Mouse (Mus musculus): Measurements from ENCODE around the gene Atp6v0a1. TPM values are rescaled to one million over a fixed set of nuclear protein-coding genes. Genes with fewer than 3 reads are reported as not detected.
"Not testable (repeated sequence)": the region's sequence is repeated elsewhere in the genome, so short reads cannot be mapped to it uniquely, and the experiment has no call there.

The Atp6v0a1 gene
- polyA plus RNA-seq, 1 experiment from 2014 or later = 54.4 TPM

DNA sequence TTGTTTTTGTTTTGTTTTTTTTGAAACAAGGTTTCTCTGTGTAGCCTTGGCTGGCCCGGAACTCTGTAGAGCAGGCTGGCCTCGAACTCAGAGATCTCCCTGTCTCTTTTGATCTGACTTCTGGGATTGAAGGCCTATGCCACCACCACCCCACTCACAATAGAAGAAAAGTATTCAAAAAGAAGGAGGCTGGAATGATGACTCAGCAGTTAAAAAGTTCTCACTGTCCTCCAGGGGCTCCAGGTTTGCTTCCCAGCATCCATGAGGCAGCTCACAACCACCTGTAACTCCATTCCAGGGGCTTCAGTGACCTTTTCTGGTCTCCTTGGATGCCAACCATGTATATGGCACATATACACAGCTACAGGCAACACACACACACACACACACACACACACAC lies 10.4 kb upstream of the Atp6v0a1 start:
- no peak for ATAC-seq (replicated peaks; ENCODE audit: insufficient number of reproducible peaks, insufficient read depth, low FRiP score, low read depth)
- 81% methylated on average over 2 of the region's 2 CpGs for WGBS
- no peaks in the 10 kb centered on the region for H3K9me3 ChIP-seq (replicated peaks)
- H3K4me1 ChIP-seq (replicated peaks) = peaks cover 3% of the 10 kb centered on the region; the same call in 1 of the 2 replicates
- H3K36me3 ChIP-seq = no peaks in the 10 kb centered on the region
- H3K9ac ChIP-seq = no peak overlapping the region
- no peak overlapping the region for H3K27ac ChIP-seq
- no peak overlapping the region for H3K4me2 ChIP-seq
- H3K4me3 ChIP-seq = no peak overlapping the region
- H3K27me3 ChIP-seq = no peaks in the 10 kb centered on the region

DNA sequence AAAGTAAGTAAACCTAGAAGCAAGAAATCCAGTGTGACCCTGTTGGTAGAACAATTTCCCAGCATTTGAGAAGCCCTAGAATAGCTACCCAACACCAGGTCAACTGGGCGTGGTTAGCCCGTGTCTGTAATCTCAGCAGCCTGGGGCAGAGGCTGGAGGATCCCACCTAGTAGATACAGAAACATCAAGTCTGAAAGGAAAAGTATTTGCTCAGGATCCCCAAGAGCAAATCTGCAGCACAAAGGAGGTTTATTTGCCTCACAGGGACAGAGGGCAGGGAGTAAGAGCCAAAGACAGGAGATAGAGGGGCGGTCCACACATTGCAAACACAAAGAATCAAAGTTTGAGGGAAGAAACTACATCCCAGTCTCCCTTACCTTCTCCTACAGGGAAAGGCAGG lies 10.0 kb upstream of the Atp6v0a1 start:
- Histone ChIP-seq H3K27me3 (no peaks in the 10 kb centered on the region), H3K27ac (no peak overlapping the region), H3K9ac (no peak overlapping the region), H3K36me3 (no peaks in the 10 kb centered on the region), H3K9me3 (replicated peaks) (no peaks in the 10 kb centered on the region), H3K4me2 (no peak overlapping the region), H3K4me1 (replicated peaks) (peaks cover 3% of the 10 kb centered on the region; the same call in 1 of the 2 replicates), H3K4me3 (no peak overlapping the region)
- WGBS = 67% methylated on average over 3 of the region's 3 CpGs
- no peak for ATAC-seq (replicated peaks; ENCODE audit: insufficient number of reproducible peaks, insufficient read depth, low FRiP score, low read depth)

DNA sequence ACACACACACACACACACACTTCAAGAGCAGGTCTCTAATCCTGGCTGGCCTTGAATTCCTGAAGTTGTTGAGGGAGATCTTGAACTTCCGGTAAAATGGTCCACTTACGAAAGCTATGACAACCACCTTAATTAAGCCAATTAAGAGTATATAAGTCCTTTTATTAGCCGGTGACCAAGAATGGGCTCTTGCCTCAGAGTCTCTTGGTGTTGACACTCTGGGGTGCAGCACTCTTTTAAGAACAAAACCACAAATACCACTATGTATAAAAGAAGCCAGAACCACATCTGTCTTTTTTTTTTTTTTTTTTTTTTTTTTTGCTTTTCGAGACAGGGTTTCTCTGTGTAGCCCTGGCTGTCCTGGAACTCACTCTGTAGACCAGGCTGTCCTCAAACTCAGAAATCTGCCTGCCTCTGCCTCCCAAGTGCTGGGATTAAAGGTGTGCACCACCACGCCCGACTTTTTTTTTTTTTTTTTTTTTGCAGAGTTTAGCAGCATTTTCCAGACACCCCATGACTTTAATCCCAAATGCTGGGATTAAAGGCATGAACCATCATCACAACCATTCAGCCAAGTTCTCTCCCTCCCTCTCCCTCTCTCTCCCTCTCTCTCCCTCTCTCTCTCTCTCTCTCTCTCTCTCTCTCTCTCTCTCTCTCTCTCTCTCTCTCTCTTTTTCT lies 7.2 kb upstream of the Atp6v0a1 start:
- H3K4me1 ChIP-seq (replicated peaks); H3K36me3 ChIP-seq; H3K4me2 ChIP-seq; ATAC-seq (replicated peaks; ENCODE audit: insufficient number of reproducible peaks, insufficient read depth, low FRiP score, low read depth); H3K27me3 ChIP-seq; H3K9ac ChIP-seq; H3K27ac ChIP-seq; H3K4me3 ChIP-seq; H3K9me3 ChIP-seq (replicated peaks): not testable (repeated sequence)
- WGBS = 76% methylated on average over 6 of the region's 6 CpGs

DNA sequence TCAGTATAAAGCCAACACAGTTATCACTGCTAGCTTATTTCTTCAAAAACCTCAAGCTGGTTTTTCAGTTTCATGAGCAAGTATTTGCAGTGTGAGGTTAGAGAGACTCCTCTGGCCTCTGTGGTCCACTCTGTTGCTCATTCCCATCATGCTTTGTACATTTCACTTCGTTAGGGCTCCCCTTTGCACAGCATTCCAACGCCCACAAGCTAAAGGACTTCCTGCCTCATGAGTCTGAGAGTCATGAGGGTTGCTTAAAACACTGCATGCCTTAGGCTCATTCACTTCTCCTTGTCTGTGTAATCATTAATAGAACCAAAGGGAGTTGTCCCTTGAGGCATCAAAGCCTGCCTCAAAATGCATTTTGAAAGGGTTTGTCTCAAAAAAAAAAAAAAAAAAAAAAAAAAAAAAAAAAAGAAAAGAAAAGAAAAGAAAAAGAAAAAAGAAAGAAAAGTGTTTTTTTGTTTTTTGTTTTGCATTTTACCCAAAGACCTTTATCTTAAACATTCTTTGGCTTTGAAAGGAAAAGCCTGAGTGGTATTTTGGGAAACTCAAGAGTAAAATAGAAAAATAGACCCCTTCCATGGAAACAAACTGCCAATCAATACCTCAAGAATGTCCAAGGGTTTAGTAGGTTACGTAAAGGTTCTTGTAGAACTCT lies 6.1 kb upstream of the Atp6v0a1 start:
- H3K4me3 ChIP-seq = no peak overlapping the region
- H3K27me3 ChIP-seq = no peaks in the 10 kb centered on the region
- no peak overlapping the region for H3K27ac ChIP-seq
- no peak overlapping the region for H3K4me2 ChIP-seq
- H3K9me3 ChIP-seq (replicated peaks) = no peaks in the 10 kb centered on the region
- H3K9ac ChIP-seq = no peak overlapping the region
- H3K4me1 ChIP-seq (replicated peaks) = peaks cover 4% of the 10 kb centered on the region
- WGBS = 40% methylated on average over 3 of the region's 3 CpGs
- no peak for ATAC-seq (replicated peaks; ENCODE audit: insufficient number of reproducible peaks, insufficient read depth, low FRiP score, low read depth)
- no peaks in the 10 kb centered on the region for H3K36me3 ChIP-seq

DNA sequence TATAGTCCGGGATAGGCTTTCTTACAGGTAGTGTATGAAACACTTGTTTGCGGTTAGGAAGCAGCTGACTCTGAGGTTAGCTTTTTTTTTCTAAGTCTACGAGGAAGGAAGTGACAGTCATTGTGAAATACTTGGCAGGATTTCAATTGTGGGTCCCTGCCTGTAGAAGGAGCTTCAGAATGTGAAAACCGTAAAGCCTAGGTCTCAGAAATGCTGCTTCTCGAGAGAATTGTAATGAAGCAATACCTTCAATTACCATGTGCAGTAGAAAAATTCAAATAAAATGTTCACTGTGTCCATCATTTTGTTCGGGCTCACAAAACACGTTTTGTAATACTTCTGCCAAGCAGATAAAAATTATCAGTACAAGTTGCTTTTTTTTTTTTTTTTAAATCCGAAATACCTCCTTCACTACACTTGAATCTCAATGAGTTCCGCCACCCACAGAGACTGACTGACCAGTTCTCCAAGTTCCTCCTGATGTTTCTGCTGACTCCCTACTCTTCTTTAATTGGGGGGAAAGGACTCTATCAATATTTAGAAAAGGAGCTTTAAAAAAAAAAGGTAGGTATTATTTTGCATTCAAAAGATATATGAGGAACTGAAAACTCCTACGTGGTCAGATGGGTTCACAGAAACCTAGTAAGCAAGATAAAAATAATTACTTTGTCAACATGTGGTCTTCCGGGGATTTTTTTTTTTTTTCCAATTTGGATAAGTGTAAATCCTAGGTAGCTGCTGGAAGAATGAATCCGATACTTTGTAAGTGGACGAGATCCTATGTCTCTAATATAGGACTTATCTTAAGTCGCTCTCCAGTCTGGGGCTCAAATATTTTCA lies 826 bp upstream of the Atp6v0a1 start:
- H3K4me3 ChIP-seq = peak overlapping the region; percentile 65
- no peak for ATAC-seq (replicated peaks; ENCODE audit: insufficient number of reproducible peaks, insufficient read depth, low FRiP score, low read depth)

DNA sequence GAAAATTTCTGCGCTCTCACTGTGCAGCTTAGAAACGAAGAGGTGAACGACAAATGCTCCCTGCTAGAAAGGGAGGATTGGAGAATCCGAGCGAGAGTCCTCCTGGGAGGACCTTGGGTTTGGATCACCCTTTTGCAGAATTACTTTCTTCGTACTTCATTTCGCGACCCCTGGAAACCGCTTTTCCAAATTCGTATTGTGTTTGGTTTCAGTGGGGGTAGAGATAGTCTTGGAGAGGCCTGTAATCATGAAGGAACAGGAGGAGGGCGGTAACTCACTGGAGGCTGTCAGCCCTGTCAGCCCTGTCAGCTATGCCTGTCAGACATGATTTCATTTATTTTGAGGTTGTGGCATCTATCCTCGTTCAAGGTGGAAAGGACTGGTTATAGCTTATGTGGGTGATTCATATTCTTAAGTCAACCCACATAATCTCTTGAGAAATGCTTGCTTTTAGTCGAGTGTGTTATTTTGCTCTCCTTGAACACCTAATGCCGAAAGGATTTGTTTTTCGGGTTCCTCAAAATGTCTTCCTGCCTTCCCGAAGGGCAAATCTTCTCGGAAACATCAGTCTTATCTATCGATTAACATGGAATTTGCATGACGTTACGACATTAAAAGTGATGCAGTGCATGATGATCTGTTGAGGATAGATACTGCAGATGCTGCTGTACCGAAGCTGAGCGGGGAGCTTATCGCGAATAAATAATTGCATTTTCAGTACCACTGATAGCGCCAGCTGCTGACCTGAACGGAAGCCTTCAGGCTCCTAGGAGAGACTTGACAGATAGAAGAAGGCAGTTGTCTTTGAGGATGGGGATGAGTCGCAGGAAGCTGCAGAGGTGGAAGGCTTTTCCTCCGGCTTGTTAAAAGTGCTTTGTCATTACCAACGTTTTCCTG lies 884 bp downstream of the Atp6v0a1 start:
- Histone ChIP-seq H3K4me2 (peak overlapping the region; percentile 74), H3K36me3 (peaks cover 22% of the 10 kb centered on the region), H3K4me1 (replicated peaks) (peaks cover 17% of the 10 kb centered on the region), H3K9me3 (replicated peaks) (no peaks in the 10 kb centered on the region), H3K4me3 (peak overlapping the region; percentile 65), H3K27me3 (no peaks in the 10 kb centered on the region), H3K27ac (peak overlapping the region; percentile 85), H3K9ac (peak overlapping the region; percentile 84)
- no peak for ATAC-seq (replicated peaks; ENCODE audit: insufficient number of reproducible peaks, insufficient read depth, low FRiP score, low read depth)
- 3% methylated on average over 29 of the region's 29 CpGs for WGBS

More for the DNA sequence above, 826 bp upstream of the Atp6v0a1 start:
- Histone ChIP-seq H3K36me3 (peaks cover 8% of the 10 kb centered on the region), H3K9me3 (replicated peaks) (no peaks in the 10 kb centered on the region), H3K4me1 (replicated peaks) (peaks cover 17% of the 10 kb centered on the region), H3K27me3 (no peaks in the 10 kb centered on the region), H3K4me2 (peak overlapping the region; percentile 74), H3K27ac (peak overlapping the region; percentile 85), H3K9ac (peak overlapping the region; percentile 30; the same call in 1 of the 2 replicates)
- WGBS = 38% methylated on average over 14 of the region's 14 CpGs

DNA sequence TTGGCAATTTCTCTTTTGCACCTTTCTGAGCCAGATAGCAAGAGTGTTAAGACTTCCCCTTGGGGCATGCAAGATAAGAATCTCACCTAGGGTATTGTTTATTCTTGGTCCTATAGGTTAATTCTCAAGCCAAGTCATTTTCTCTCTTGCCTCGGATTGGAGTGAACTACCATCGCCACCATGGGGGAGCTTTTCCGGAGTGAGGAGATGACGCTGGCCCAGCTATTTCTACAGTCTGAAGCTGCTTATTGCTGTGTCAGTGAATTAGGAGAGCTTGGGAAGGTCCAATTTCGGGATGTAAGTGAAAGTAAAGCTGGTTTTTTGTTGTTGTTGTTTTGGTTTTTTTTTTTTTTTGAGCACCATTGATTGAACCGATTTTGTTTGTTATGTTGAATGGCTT lies 2.4 kb downstream of the Atp6v0a1 start:
- H3K9ac ChIP-seq = no peak overlapping the region

DNA sequence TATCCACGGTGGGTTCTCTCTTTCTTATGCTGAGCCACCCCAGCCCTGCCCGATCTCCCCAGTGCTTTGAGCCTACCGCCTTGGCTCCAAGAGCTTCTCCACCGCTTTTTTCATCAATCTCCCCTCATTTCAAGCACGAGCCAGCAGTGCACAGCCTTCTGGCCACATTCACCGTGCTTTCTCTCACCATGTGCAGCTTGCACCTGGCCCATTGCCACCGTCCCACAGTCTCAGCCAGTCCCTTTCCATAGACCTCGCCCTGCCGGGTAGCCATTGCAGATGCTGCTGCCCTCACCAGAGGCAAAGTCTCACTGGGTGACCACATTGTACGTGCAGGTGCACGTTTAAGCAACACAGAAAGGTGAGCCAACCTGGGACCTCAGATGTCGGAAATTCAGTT lies 14.1 kb downstream of the Atp6v0a1 start:
- 83% methylated on average over 12 of the region's 12 CpGs for WGBS
- no peak overlapping the region for H3K9ac ChIP-seq
- no peaks in the 10 kb centered on the region for H3K9me3 ChIP-seq (replicated peaks)
- ATAC-seq (replicated peaks; ENCODE audit: insufficient number of reproducible peaks, insufficient read depth, low FRiP score, low read depth) = no peak
- no peak overlapping the region for H3K4me3 ChIP-seq
- no peak overlapping the region for H3K4me2 ChIP-seq
- peaks cover 8% of the 10 kb centered on the region for H3K4me1 ChIP-seq (replicated peaks)
- H3K36me3 ChIP-seq = peaks cover 62% of the 10 kb centered on the region
- H3K27me3 ChIP-seq = no peaks in the 10 kb centered on the region
- H3K27ac ChIP-seq = no peak overlapping the region

More for the DNA sequence above, 2.4 kb downstream of the Atp6v0a1 start:
- ATAC-seq (replicated peaks; ENCODE audit: insufficient number of reproducible peaks, insufficient read depth, low FRiP score, low read depth) = no peak
- no peak overlapping the region for H3K27ac ChIP-seq
- peak overlapping the region; percentile 74; the same call in 1 of the 2 replicates for H3K4me2 ChIP-seq
- H3K27me3 ChIP-seq = no peaks in the 10 kb centered on the region
- H3K9me3 ChIP-seq (replicated peaks) = no peaks in the 10 kb centered on the region
- peaks cover 17% of the 10 kb centered on the region for H3K4me1 ChIP-seq (replicated peaks)
- WGBS = 75% methylated on average over 6 of the region's 6 CpGs
- no peak overlapping the region for H3K4me3 ChIP-seq
- H3K36me3 ChIP-seq = peaks cover 22% of the 10 kb centered on the region

DNA sequence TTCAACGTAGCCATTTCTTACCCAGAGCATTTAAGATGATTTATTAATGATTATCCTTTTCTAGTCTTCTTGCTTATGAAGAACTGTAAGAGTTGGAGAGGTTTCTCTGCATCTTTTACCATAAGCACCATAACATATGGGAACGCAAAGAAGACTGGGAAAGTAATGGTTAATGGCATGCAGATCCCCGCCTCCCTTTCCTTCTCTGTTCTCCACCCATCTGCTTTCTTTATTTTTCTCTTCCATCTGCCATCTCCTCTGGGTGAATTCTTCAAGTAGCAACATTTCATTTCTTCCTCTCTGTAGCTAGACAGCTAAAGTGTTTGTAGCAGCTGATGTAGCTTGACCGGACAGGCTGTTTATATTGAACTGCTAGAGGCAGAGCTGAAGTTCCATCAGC lies 14.7 kb downstream of the Atp6v0a1 start:
- H3K4me3 ChIP-seq = no peak overlapping the region
- no peaks in the 10 kb centered on the region for H3K9me3 ChIP-seq (replicated peaks)
- no peak overlapping the region for H3K9ac ChIP-seq
- peaks cover 56% of the 10 kb centered on the region for H3K36me3 ChIP-seq
- WGBS = 94% methylated on average over 4 of the region's 4 CpGs
- no peak overlapping the region for H3K27ac ChIP-seq
- no peak for ATAC-seq (replicated peaks; ENCODE audit: insufficient number of reproducible peaks, insufficient read depth, low FRiP score, low read depth)
- no peaks in the 10 kb centered on the region for H3K27me3 ChIP-seq
- H3K4me2 ChIP-seq = no peak overlapping the region
- H3K4me1 ChIP-seq (replicated peaks) = peaks cover 14% of the 10 kb centered on the region

DNA sequence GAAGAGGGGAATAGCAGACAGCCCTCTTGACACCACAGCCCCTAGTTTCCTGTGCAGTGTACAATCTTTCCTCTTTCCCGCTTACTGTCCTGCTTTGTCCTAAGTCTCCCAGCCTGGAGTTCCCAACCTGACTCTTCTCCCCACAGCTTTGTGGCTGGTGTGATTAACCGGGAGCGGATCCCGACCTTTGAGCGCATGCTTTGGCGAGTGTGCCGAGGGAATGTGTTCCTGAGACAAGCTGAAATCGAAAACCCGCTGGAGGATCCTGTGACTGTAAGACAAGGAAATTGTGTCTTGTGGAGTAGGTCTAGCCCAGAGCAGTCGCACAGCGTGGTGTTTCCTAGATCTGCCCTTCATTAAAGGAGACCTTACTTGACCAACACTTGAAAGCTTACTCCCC lies 17.9 kb downstream of the Atp6v0a1 start:
- Histone ChIP-seq H3K9me3 (replicated peaks) (no peaks in the 10 kb centered on the region), H3K27me3 (no peaks in the 10 kb centered on the region), H3K4me1 (replicated peaks) (peaks cover 27% of the 10 kb centered on the region), H3K4me3 (no peak overlapping the region), H3K36me3 (peaks cover 33% of the 10 kb centered on the region), H3K27ac (0 out of 2 replicates have a peak overlapping the region, but pooled peaks have one; percentile 0), H3K4me2 (no peak overlapping the region), H3K9ac (no peak overlapping the region)
- no peak for ATAC-seq (replicated peaks; ENCODE audit: insufficient number of reproducible peaks, insufficient read depth, low FRiP score, low read depth)
- 81% methylated on average over 11 of the region's 11 CpGs for WGBS

All from heart, embryonic 15.5 days (tissue).